ENCODE assay signal across 8 mouse cellular contexts in the genomic region with DNA sequence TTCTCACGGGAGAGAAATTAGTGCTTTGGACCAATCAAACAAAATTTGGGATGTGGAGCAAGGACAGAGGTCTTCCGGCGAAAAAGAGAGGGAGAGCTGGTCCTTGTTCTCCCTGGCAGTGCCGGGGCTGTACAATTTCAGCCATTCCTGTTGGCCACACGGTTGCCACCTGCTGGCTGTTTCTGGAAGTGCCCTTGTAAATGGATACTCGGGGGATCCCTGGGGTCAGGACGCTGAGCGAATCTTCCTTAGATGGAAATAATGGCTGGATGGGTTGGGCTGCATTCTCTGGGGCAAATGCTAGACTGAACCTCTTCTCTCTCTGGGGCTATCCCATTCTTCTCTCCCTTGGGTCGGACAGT. TPM values are rescaled to one million over a fixed set of nuclear protein-coding genes. Genes with fewer than 3 reads are reported as not detected.
DNase-seq lines count a peak whose midpoint lies in the region; ATAC-seq and TF ChIP-seq lines count a peak whose summit lies in the region.

No protein-coding gene starts in this region.

- DNase-seq in forebrain, embryonic 14.5 days (ENCODE audit: low spot score), result peak; percentile 92
- DNase-seq in heart, postnatal 14 days, result peak; percentile 87 to 93
- peak; percentile 92 for DNase-seq in layer of hippocampus, adult 11-12 months (ENCODE audit: low spot score)
- DNase-seq in lung, adult 18-20 months, result peak; percentile 81 to 86
- peak; percentile 90 for DNase-seq in testis, postnatal 10 days (ENCODE audit: low spot score)

- no peak for TF ChIP-seq EP300 in ES-Bruce4 (IDR thresholded peaks at IDR 0.05; ENCODE audit: insufficient read depth, low read depth, low read length)

- H3K36me3 ChIP-seq in ES-Bruce4 (ENCODE audit: control insufficient read depth, insufficient read depth, low read length, poor library complexity, severe bottlenecking), result no peaks in the 10 kb centered on the region
- no peaks in the 10 kb centered on the region for H3K36me3 ChIP-seq in forebrain, embryonic 14.5 days (ENCODE audit: control insufficient read depth, insufficient read depth, low read length)
- H3K36me3 ChIP-seq in neural tube, embryonic 15.5 days, result peaks cover 10% of the 10 kb centered on the region; the same call in 1 of the 2 replicates

- no peak overlapping the region for H3K27ac ChIP-seq in ES-Bruce4 (ENCODE audit: insufficient read depth, low read length)
- no peak overlapping the region for H3K27ac ChIP-seq in forebrain, embryonic 14.5 days (ENCODE audit: low read depth, low read length)
- peak overlapping the region; percentile 80 for H3K27ac ChIP-seq in neural tube, embryonic 15.5 days (replicated peaks)

- under 1% methylated on average over 9 of the region's 9 CpGs for WGBS in forebrain, embryonic 14.5 days
- 2% methylated on average over 9 of the region's 9 CpGs for WGBS in neural tube, embryonic 15.5 days

- no peak for TF ChIP-seq POLR2A in ES-Bruce4 (IDR thresholded peaks at IDR 0.05; ENCODE audit: insufficient read depth, low read length)

- H3K9ac ChIP-seq in ES-Bruce4 (ENCODE audit: low read depth, poor library complexity, severe bottlenecking), result 0 out of 2 replicates have a peak overlapping the region, but pooled peaks have one; percentile 20
- H3K9ac ChIP-seq in forebrain, embryonic 14.5 days (ENCODE audit: low read length), result peak overlapping the region; percentile 64
- H3K9ac ChIP-seq in neural tube, embryonic 15.5 days (replicated peaks), result peak overlapping the region; percentile 61

- peak; percentile 65; the same call in 1 of the 2 replicates for ATAC-seq in cerebellum, adult (ENCODE audit: insufficient number of reproducible peaks, low FRiP score, low TSS enrichment)
- peak; percentile 86 for ATAC-seq in forebrain, embryonic 14.5 days
- ATAC-seq in neural tube, embryonic 15.5 days (ENCODE audit: low FRiP score), result peak; percentile 76

- H3K4me3 ChIP-seq in ES-Bruce4 (ENCODE audit: low read depth, low read length), result peak overlapping the region; percentile 26
- H3K4me3 ChIP-seq in forebrain, embryonic 14.5 days (ENCODE audit: low read depth, low read length), result peak overlapping the region; percentile 45
- peak overlapping the region; percentile 59 for H3K4me3 ChIP-seq in neural tube, embryonic 15.5 days (replicated peaks)

- H3K4me1 ChIP-seq in ES-Bruce4 (ENCODE audit: control insufficient read depth, insufficient read depth, low read length), result peaks cover 3% of the 10 kb centered on the region
- no peaks in the 10 kb centered on the region for H3K4me1 ChIP-seq in forebrain, embryonic 14.5 days (ENCODE audit: control insufficient read depth, insufficient read depth, low read length)
- peaks cover 24% of the 10 kb centered on the region for H3K4me1 ChIP-seq in neural tube, embryonic 15.5 days

- H3K9me3 ChIP-seq in ES-Bruce4 (replicated peaks; ENCODE audit: control insufficient read depth, insufficient read depth, low read length, poor library complexity, severe bottlenecking), result no peaks in the 10 kb centered on the region
- no peaks in the 10 kb centered on the region for H3K9me3 ChIP-seq in forebrain, embryonic 14.5 days (replicated peaks; ENCODE audit: control insufficient read depth, low read length)
- H3K9me3 ChIP-seq in neural tube, embryonic 15.5 days (replicated peaks), result no peaks in the 10 kb centered on the region

- no peaks in the 10 kb centered on the region for H3K27me3 ChIP-seq in ES-Bruce4 (ENCODE audit: control insufficient read depth, insufficient read depth, low read length, poor library complexity, severe bottlenecking)
- H3K27me3 ChIP-seq in forebrain, embryonic 14.5 days (replicated peaks; ENCODE audit: control insufficient read depth, insufficient read depth, low read length), result no peaks in the 10 kb centered on the region
- no peaks in the 10 kb centered on the region for H3K27me3 ChIP-seq in neural tube, embryonic 15.5 days (replicated peaks)

- intact Hi-C loops in heart, postnatal 14 days (cut with DNase I), result loop anchor here (2.0 kb wide), 2 partner anchors 20 to 178 kb away; no protein-coding TSS in a partner anchor

- TF ChIP-seq CTCF in ES-Bruce4 (IDR thresholded peaks at IDR 0.05; ENCODE audit: low read depth, low read length), result peak; percentile 90

- peak overlapping the region; percentile 86 for H3K4me2 ChIP-seq in forebrain, embryonic 14.5 days (ENCODE audit: low read length)
- peak overlapping the region; percentile 86 for H3K4me2 ChIP-seq in neural tube, embryonic 15.5 days

RNA-seq across cellular contexts. Expression of a gene that starts 1.0 kb away (rescaled TPM):
- polyA plus RNA-seq in ES-Bruce4 (2011; ENCODE audit: insufficient read depth, insufficient read length, low read depth, missing spikeins), result 1.5 and 1.9 TPM in 2 replicates
- polyA plus RNA-seq in forebrain, embryonic 14.5 days (2014; fragmentation: Nextera tagmentation; extraction: Ambion mirVana), result 13.2 and 17.0 TPM in 2 replicates
- 1 to 10 TPM; 3.4 to 4.5 TPM for total RNA-seq in heart, postnatal 14 days (2021)
- 32.3 and 32.9 TPM in 2 replicates for polyA plus RNA-seq in neural tube, embryonic 15.5 days (2015; fragmentation: Nextera tagmentation; extraction: Ambion mirVana)

RNA-seq across cellular contexts. Expression of a gene that starts 24.3 kb away (rescaled TPM):
- 626 and 640 TPM in 2 replicates for polyA plus RNA-seq in ES-Bruce4 (2011; ENCODE audit: insufficient read depth, insufficient read length, low read depth, missing spikeins)
- polyA plus RNA-seq in forebrain, embryonic 14.5 days (2014; fragmentation: Nextera tagmentation; extraction: Ambion mirVana), result 5,294 and 5,616 TPM in 2 replicates
- total RNA-seq in heart, postnatal 14 days (2021), result 100 to 1,000 TPM; 658 to 665 TPM
- 4,120 and 4,434 TPM in 2 replicates for polyA plus RNA-seq in neural tube, embryonic 15.5 days (2015; fragmentation: Nextera tagmentation; extraction: Ambion mirVana)

RNA-seq across cellular contexts. Expression of a gene that starts 36.2 kb away (rescaled TPM):
- polyA plus RNA-seq in ES-Bruce4 (2011; ENCODE audit: insufficient read depth, insufficient read length, low read depth, missing spikeins), result 66.9 and 77.3 TPM in 2 replicates
- 99.4 and 112 TPM in 2 replicates for polyA plus RNA-seq in forebrain, embryonic 14.5 days (2014; fragmentation: Nextera tagmentation; extraction: Ambion mirVana)
- total RNA-seq in heart, postnatal 14 days (2021), result 10 to 100 TPM; 16.8 to 20.0 TPM
- 40.1 and 51.3 TPM in 2 replicates for polyA plus RNA-seq in neural tube, embryonic 15.5 days (2015; fragmentation: Nextera tagmentation; extraction: Ambion mirVana)
